In genomic region chr3:116659856-116660430, GRCm38 (mm10) we compare ENCODE assay signal across 13 mouse cellular contexts. TPM values are rescaled to one million over a fixed set of nuclear protein-coding genes. Genes with fewer than 3 reads are reported as not detected.
DNase-seq lines count a peak whose midpoint lies in the region; ATAC-seq and TF ChIP-seq lines count a peak whose summit lies in the region.
"Had no signal": no experiment of that assay in that cellular context is flagged by ENCODE, and none has a peak within 500 bp of the region (broad histone marks: within the 10 kb centered on the region; RNA-seq: fewer than 3 reads in every experiment).

No protein-coding gene starts in this region.

- H3K27me3 ChIP-seq in heart, embryonic 13.5 days (replicated peaks): no peaks in the 10 kb centered on the region
- H3K27me3 ChIP-seq in midbrain, embryonic 10.5 days (ENCODE audit: low read depth, poor library complexity, severe bottlenecking): no peaks in the 10 kb centered on the region
- H3K27me3 ChIP-seq in midbrain, postnatal 0 days (ENCODE audit: insufficient read depth, low read length): no peaks in the 10 kb centered on the region
- H3K27me3 ChIP-seq in midbrain, embryonic 16.5 days (ENCODE audit: control insufficient read depth, insufficient read depth, low read depth, low read length): no peaks in the 10 kb centered on the region

- no peak for TF ChIP-seq CTCF in midbrain, postnatal 0 days (IDR thresholded peaks at IDR 0.05)
- TF ChIP-seq CTCF in cortical plate, adult 2 months (IDR thresholded peaks at IDR 0.05; ENCODE audit: extremely low read depth, insufficient read depth, low read length): no peak

- H3K4me3 ChIP-seq in heart, embryonic 13.5 days: peak overlapping the region; percentile 11; the same call in 1 of the 2 replicates
- 0 out of 2 replicates have a peak overlapping the region, but pooled peaks have one; percentile 26 for H3K4me3 ChIP-seq in midbrain, embryonic 10.5 days
- no peak overlapping the region for H3K4me3 ChIP-seq in midbrain, postnatal 0 days (ENCODE audit: low read depth, low read length)
- peak overlapping the region; percentile 64; the same call in 1 of the 2 replicates for H3K4me3 ChIP-seq in cortical plate, adult 2 months (ENCODE audit: insufficient read depth, low read length)
- H3K4me3 ChIP-seq in midbrain, embryonic 16.5 days (ENCODE audit: low read depth, low read length): no peak overlapping the region

- no peaks in the 10 kb centered on the region for H3K36me3 ChIP-seq in heart, embryonic 13.5 days
- no peaks in the 10 kb centered on the region for H3K36me3 ChIP-seq in midbrain, embryonic 10.5 days
- no peaks in the 10 kb centered on the region for H3K36me3 ChIP-seq in midbrain, postnatal 0 days (ENCODE audit: insufficient read depth, low read length)
- H3K36me3 ChIP-seq in midbrain, embryonic 16.5 days (ENCODE audit: control insufficient read depth, insufficient read depth, low read length): no peaks in the 10 kb centered on the region

- peak overlapping the region; percentile 99; the same call in 1 of the 2 replicates for H3K9ac ChIP-seq in heart, embryonic 13.5 days
- no peak overlapping the region for H3K9ac ChIP-seq in midbrain, postnatal 0 days (replicated peaks; ENCODE audit: low read length, poor library complexity, severe bottlenecking)
- no peak overlapping the region for H3K9ac ChIP-seq in midbrain, embryonic 16.5 days (ENCODE audit: low read depth, low read length)

- H3K9me3 ChIP-seq in heart, embryonic 13.5 days: no peaks in the 10 kb centered on the region
- no peaks in the 10 kb centered on the region for H3K9me3 ChIP-seq in midbrain, embryonic 10.5 days (replicated peaks)
- H3K9me3 ChIP-seq in midbrain, postnatal 0 days (ENCODE audit: low read length): no peaks in the 10 kb centered on the region
- H3K9me3 ChIP-seq in midbrain, embryonic 16.5 days (replicated peaks; ENCODE audit: control insufficient read depth, low read length, poor library complexity, severe bottlenecking): no peaks in the 10 kb centered on the region

- TF ChIP-seq POLR2A in cortical plate, adult 2 months (IDR thresholded peaks at IDR 0.05; ENCODE audit: extremely low read depth, insufficient read depth, low read length): no peak

- no peak for ATAC-seq in heart, embryonic 13.5 days (ENCODE audit: extremely low read depth, insufficient number of reproducible peaks, low FRiP score, low TSS enrichment)
- ATAC-seq in midbrain, postnatal 0 days (ENCODE audit: low FRiP score): no peak
- ATAC-seq in midbrain, embryonic 16.5 days: no peak

- WGBS in heart, embryonic 13.5 days: 69% methylated on average over 13 of the region's 13 CpGs
- 83% methylated on average over 13 of the region's 13 CpGs for WGBS in midbrain, embryonic 10.5 days
- 77% methylated on average over 13 of the region's 13 CpGs for WGBS in midbrain, postnatal 0 days
- 81% methylated on average over 13 of the region's 13 CpGs for WGBS in midbrain, embryonic 16.5 days

- no peak for DNase-seq in heart, adult 9 months (ENCODE audit: low spot score in 2 of 2)
- DNase-seq in midbrain, embryonic 10.5 days (ENCODE audit: low spot score): no peak
- DNase-seq in midbrain, postnatal 0 days (ENCODE audit: low spot score): no peak
- DNase-seq in layer of hippocampus, adult 8-10 months (ENCODE audit: low spot score in 2 of 2): no peak
- DNase-seq: adrenal gland, adult 2 months; cerebellum, adult 11-12 months; gastrocnemius, postnatal 25 days; lung, postnatal 14 days had no signal

- H3K4me1 ChIP-seq in heart, embryonic 13.5 days: peaks cover 67% of the 10 kb centered on the region
- H3K4me1 ChIP-seq in midbrain, embryonic 10.5 days: peaks cover 51% of the 10 kb centered on the region
- H3K4me1 ChIP-seq in midbrain, postnatal 0 days (ENCODE audit: insufficient read depth, low read length): no peaks in the 10 kb centered on the region
- H3K4me1 ChIP-seq in cortical plate, adult 2 months (ENCODE audit: control insufficient read depth, insufficient read depth, low read length): peaks cover 9% of the 10 kb centered on the region
- H3K4me1 ChIP-seq in midbrain, embryonic 16.5 days (ENCODE audit: control insufficient read depth, insufficient read depth, low read length): peaks cover 35% of the 10 kb centered on the region

- H3K4me2 ChIP-seq in heart, embryonic 13.5 days: peak overlapping the region; percentile 78
- H3K4me2 ChIP-seq in midbrain, postnatal 0 days (ENCODE audit: low read depth, low read length, poor library complexity, severe bottlenecking): no peak overlapping the region
- 0 out of 2 replicates have a peak overlapping the region, but pooled peaks have one; percentile 7 for H3K4me2 ChIP-seq in midbrain, embryonic 16.5 days (ENCODE audit: low read length)

- H3K27ac ChIP-seq in heart, embryonic 13.5 days (replicated peaks): no peak overlapping the region
- H3K27ac ChIP-seq in midbrain, embryonic 10.5 days (replicated peaks): no peak overlapping the region
- no peak overlapping the region for H3K27ac ChIP-seq in midbrain, postnatal 0 days (ENCODE audit: low read depth, low read length)
- no peak overlapping the region for H3K27ac ChIP-seq in cortical plate, adult 2 months (ENCODE audit: insufficient read depth, low read length)
- no peak overlapping the region for H3K27ac ChIP-seq in midbrain, embryonic 16.5 days (ENCODE audit: low read length)
- H3K27ac ChIP-seq: kidney, postnatal 0 days had no signal

RNA-seq across cellular contexts. Expression of gene Mfsd14a, which starts 2.5 kb away (rescaled TPM):
- polyA plus RNA-seq in heart, embryonic 13.5 days (2015; fragmentation: Nextera tagmentation; extraction: Ambion mirVana): 49.7 and 54.6 TPM in 2 replicates
- 81.4 and 82.5 TPM in 2 replicates for polyA plus RNA-seq in midbrain, embryonic 10.5 days (2016; fragmentation: Nextera tagmentation; extraction: Ambion mirVana)
- 44.7 and 51.1 TPM in 2 replicates for total RNA-seq in midbrain, postnatal 0 days (2014; rRNA removed)
- polyA plus RNA-seq in midbrain, postnatal 0 days (2015; fragmentation: Nextera tagmentation; extraction: Ambion mirVana): 49.4 and 50.6 TPM in 2 replicates
- polyA plus RNA-seq in cortical plate, adult 2 months (2012; rRNA removed): 45.0 and 48.1 TPM in 2 replicates
- polyA plus RNA-seq in midbrain, embryonic 16.5 days (2015; fragmentation: Nextera tagmentation; extraction: Ambion mirVana): 68.3 and 69.8 TPM in 2 replicates
- 10 to 100 TPM; 55.4 to 62.1 (median 59.8) TPM for total RNA-seq in layer of hippocampus, adult 8-10 months (2022)

RNA-seq across cellular contexts. Expression of gene Gm43191, which starts 21.1 kb away (rescaled TPM):
- polyA plus RNA-seq in heart, embryonic 13.5 days (2015; fragmentation: Nextera tagmentation; extraction: Ambion mirVana): not detected in 2 replicates
- not detected in 2 replicates for polyA plus RNA-seq in midbrain, embryonic 10.5 days (2016; fragmentation: Nextera tagmentation; extraction: Ambion mirVana)
- not detected in 2 replicates for total RNA-seq in midbrain, postnatal 0 days (2014; rRNA removed)
- not detected in 2 replicates for polyA plus RNA-seq in midbrain, postnatal 0 days (2015; fragmentation: Nextera tagmentation; extraction: Ambion mirVana)
- not detected in 2 replicates for polyA plus RNA-seq in cortical plate, adult 2 months (2012; rRNA removed)
- polyA plus RNA-seq in midbrain, embryonic 16.5 days (2015; fragmentation: Nextera tagmentation; extraction: Ambion mirVana): not detected in 2 replicates
- total RNA-seq in layer of hippocampus, adult 8-10 months (2022): not detected
- total RNA-seq: adrenal gland, adult 2 months; gastrocnemius, postnatal 25 days had no signal
- polyA plus RNA-seq: adrenal gland, adult 2 months; embryonic facial prominence, embryonic 11.5 days; kidney, postnatal 0 days had no signal

RNA-seq across cellular contexts. Expression of gene Trmt13, which starts 45.6 kb away (rescaled TPM):
- polyA plus RNA-seq in heart, embryonic 13.5 days (2015; fragmentation: Nextera tagmentation; extraction: Ambion mirVana): 18.6 and 18.8 TPM in 2 replicates
- 25.0 and 26.9 TPM in 2 replicates for polyA plus RNA-seq in midbrain, embryonic 10.5 days (2016; fragmentation: Nextera tagmentation; extraction: Ambion mirVana)
- 12.2 and 14.0 TPM in 2 replicates for total RNA-seq in midbrain, postnatal 0 days (2014; rRNA removed)
- polyA plus RNA-seq in midbrain, postnatal 0 days (2015; fragmentation: Nextera tagmentation; extraction: Ambion mirVana): 22.1 and 23.4 TPM in 2 replicates
- polyA plus RNA-seq in cortical plate, adult 2 months (2012; rRNA removed): 19.5 and 22.9 TPM in 2 replicates
- 29.3 and 31.8 TPM in 2 replicates for polyA plus RNA-seq in midbrain, embryonic 16.5 days (2015; fragmentation: Nextera tagmentation; extraction: Ambion mirVana)
- 10 to 100 TPM; 18.4 to 26.2 (median 20.4) TPM for total RNA-seq in layer of hippocampus, adult 8-10 months (2022)

RNA-seq across cellular contexts. Expression of gene Slc35a3, which starts 52.7 kb away (rescaled TPM):
- polyA plus RNA-seq in heart, embryonic 13.5 days (2015; fragmentation: Nextera tagmentation; extraction: Ambion mirVana): 8.7 and 10.3 TPM in 2 replicates
- polyA plus RNA-seq in midbrain, embryonic 10.5 days (2016; fragmentation: Nextera tagmentation; extraction: Ambion mirVana): 7.3 and 8.3 TPM in 2 replicates
- 18.9 and 23.9 TPM in 2 replicates for total RNA-seq in midbrain, postnatal 0 days (2014; rRNA removed)
- 5.4 and 6.2 TPM in 2 replicates for polyA plus RNA-seq in midbrain, postnatal 0 days (2015; fragmentation: Nextera tagmentation; extraction: Ambion mirVana)
- polyA plus RNA-seq in cortical plate, adult 2 months (2012; rRNA removed): 11.9 and 12.2 TPM in 2 replicates
- 8.2 and 8.8 TPM in 2 replicates for polyA plus RNA-seq in midbrain, embryonic 16.5 days (2015; fragmentation: Nextera tagmentation; extraction: Ambion mirVana)
- 10 to 100 TPM; 16.3 to 18.2 (median 17.5) TPM for total RNA-seq in layer of hippocampus, adult 8-10 months (2022)

Comparison
In these comparisons a context has a peak if more than half of its experiments do, and no peak if none do; other contexts are left out.
1. H3K4me3 ChIP-seq: peak in heart, embryonic 13.5 days (single experiment), midbrain, embryonic 10.5 days (single experiment) and cortical plate, adult 2 months (single experiment); none in midbrain, postnatal 0 days (single experiment) and midbrain, embryonic 16.5 days (single experiment).